Mouse (Mus musculus) heart, adult 9 months (tissue): ENCODE measurements around the gene Slc5a7.

Source experiments
- DNase-seq, 2 experiments: peaks; one replicate each; pipeline ENCODE4 v3.0.0; 2022; ENCODE audit warnings: low spot score in 2 of 2

Gene Slc5a7

GRCm38 (mm10) chr17:54298934-54299333 is at the start of gene Slc5a7:
Gene Slc5a7, minus strand, starts transcription at chr17:54299034.
- DNase-seq: no peak

DNA sequence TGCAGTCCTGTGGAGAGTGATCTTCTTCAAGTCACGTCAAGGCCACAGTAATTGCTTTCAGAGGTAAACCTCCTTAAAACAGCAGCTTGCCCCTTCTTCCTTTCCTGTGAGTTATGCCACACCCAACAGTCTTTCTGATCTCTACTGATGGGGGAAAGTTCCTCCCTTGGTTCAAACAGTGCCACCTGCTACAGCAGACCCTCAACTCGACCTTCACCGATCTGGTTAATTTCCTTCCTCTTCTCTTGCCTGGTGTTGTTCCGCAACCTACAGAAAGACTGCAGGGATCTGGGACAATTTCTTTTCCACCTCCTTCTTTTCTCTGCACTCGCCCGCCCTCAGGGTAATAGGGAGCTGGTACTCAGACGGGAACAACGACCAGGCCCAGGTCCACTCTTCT is 48.8 kb upstream of the Slc5a7 start:
- DNase-seq: no peak

GRCm38 (mm10) chr17:54343395-54343794 is 44.6 kb upstream of the Slc5a7 start:
- DNase-seq: no peak

DNA sequence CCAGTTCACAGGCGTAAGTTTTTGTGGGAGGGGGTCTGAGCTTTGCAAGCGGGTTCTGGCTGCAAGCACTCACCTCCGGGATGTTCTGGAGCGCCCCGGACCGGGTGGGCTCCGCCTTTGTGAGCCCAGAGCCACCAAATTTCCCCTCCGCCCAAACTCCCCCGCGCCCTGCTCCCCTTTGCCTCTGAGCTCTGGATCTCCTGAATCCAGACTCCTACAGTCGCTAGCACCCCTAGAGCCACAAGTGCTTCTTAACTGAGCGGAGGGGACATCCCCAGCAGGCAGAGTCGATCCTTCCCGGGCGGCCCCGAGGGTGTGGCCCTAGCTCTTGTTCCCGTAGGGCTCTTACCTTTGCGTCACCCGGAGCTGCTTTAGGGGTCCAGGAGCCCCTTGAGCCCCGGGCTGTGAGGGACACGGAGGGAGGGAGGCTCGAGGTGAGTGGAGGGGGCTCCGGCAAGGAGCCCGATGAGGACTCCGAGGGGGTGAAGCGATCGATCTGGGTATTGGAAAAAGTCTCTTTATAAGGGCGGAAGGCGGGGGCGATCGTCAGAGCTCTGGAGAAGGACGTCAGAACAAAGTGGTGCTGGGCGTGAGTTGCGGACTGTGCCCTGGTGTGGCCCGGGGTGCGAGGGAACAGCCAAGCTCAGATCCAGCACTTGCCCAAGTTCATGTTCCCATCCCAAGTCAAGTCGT is 456 bp downstream of the Slc5a7 start:
- DNase-seq: no peak

DNA sequence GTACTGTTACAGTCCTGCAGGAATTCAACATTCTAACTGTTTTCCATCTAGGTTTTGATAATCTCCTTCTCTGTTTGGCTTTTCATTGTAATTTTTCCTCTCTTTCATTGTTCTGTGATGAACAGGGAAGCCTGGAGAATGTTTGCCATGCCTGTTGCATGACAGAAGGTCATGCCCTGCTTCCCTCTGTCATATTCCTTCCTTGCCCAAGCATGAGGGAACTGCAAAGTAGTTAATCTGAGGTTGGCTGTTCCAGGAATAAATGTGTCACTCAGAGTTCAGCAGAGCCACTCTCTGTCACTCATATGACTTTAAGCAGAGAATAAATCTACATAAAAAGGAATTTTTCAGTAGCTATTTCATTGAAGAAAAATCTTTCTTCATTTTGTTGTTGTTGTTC is 48.1 kb downstream of the Slc5a7 start:
- no peak for DNase-seq

GRCm38 (mm10) chr17:54243650-54244300 is 55.1 kb downstream of the Slc5a7 start:
- DNase-seq: no peak

GRCm38 (mm10) chr17:54239435-54239834 is 59.4 kb downstream of the Slc5a7 start:
- no peak for DNase-seq
